Mouse (Mus musculus) left cerebral cortex, postnatal 4 days (tissue): ENCODE results near the gene Chad. TPM values are rescaled to one million over a fixed set of nuclear protein-coding genes. Genes with fewer than 3 reads are reported as not detected.

ENCODE experiments used
- DNase-seq: peaks from one replicate; pipeline ENCODE4 v3.0.0-alpha.2; 2022
- intact Hi-C: fragments of 180-260 bp; cut with DNase I; formaldehyde crosslinking; loops from one replicate; pipeline ENCODE4 v1.15.1; 2025
- total RNA-seq, 2 experiments: library from RNA; stranded (reverse); gene quantifications; 2 replicates each; pipeline ENCODE4 v1.2.3; 2021

Gene Chad
- total RNA-seq, 2 experiments from 2014 or later = 0.22 TPM; not detected in 1

DNA sequence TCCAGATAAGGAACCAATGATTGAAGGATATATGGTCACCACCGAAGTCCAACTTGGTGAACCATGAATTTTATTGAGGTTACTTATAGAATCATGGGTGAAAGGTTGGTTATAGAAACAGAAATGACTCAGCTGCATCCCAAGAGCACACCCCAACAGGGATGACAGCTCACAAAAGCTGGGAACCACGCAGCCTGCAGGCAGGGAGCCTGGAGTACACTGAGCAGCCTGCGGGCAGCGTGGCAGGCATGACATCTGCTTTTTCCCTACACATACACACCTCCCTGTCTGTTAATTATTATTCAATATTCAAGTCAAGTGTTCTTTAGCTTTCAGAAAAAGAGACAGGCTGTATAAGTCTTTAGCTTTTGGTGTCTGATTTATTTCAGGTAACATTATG is 49.8 kb downstream of the Chad start:
- intact Hi-C loops = loop anchor here (10.0 kb wide), 1 partner anchor 550 kb away; no protein-coding TSS in a partner anchor
- DNase-seq = no peak

- no peak for DNase-seq
- intact Hi-C loops = loop anchor here (10.0 kb wide), 1 partner anchor 549 kb away; no protein-coding TSS in a partner anchor
Observed at GRCm38 (mm10) chr11:94615494-94615893, 50.6 kb downstream of the Chad start.

DNA sequence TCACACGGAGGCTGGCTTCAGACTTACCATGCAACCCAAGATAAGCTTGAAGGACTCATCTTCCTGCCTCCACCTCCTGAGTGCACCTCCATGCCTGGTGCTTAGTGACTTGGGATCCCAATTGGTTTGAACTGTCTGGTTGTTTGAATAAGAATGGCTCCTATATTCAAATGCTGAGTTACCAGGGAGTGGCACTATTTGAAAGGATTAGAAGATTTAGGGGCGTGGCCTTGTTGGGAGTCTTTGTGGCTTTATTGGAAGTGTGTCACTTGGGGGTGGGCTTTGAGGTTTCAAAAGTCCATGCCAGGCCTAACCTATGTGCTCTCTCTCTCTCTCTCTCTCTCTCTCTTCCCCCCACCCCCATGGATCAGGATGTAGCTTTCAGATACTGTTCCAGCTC is 52.8 kb downstream of the Chad start:
- DNase-seq = no peak
- intact Hi-C loops = loop anchor here (10.0 kb wide), 1 partner anchor 547 kb away; no protein-coding TSS in a partner anchor

Other genes with a start within 250 kb of the Chad start
- 100 to 1,000 TPM; 147 to 151 TPM for gene Luc7l3, start 243.1 kb upstream of the Chad start, total RNA-seq
- gene Ankrd40, start 237.0 kb upstream of the Chad start, total RNA-seq = 10 to 100 TPM; 52.1 to 58.1 TPM
- gene Abcc3, start 172.1 kb upstream of the Chad start, total RNA-seq = 1 to 10 TPM in 1 of 2 experiments, under 1 TPM in 1; 0.70 to 1.4 TPM
- 100 to 1,000 TPM; 180 to 184 TPM for gene Cacna1g, start 90.8 kb upstream of the Chad start, total RNA-seq
- 1 to 10 TPM; 2.0 to 2.4 TPM for gene Spata20, start 78.9 kb upstream of the Chad start, total RNA-seq
- gene Epn3, start 65.1 kb upstream of the Chad start, total RNA-seq = 1 to 10 TPM; 1.3 to 1.5 TPM
- 1 to 10 TPM in 1 of 2 experiments, under 1 TPM in 1; 0.82 to 2.2 TPM for gene Mycbpap, start 43.3 kb upstream of the Chad start, total RNA-seq
- 10 to 100 TPM; 17.3 to 19.5 TPM for gene Rsad1, start 15.8 kb upstream of the Chad start, total RNA-seq
- 10 to 100 TPM in 1 of 2 experiments, 1 to 10 TPM in 1; 9.1 to 10.3 TPM for gene Acsf2, start 36.8 kb downstream of the Chad start, total RNA-seq
- gene Lrrc59, start 64.7 kb downstream of the Chad start, total RNA-seq = 100 to 1,000 TPM; 112 to 115 TPM
- gene Mrpl27, start 88.7 kb downstream of the Chad start, total RNA-seq = 10 to 100 TPM; 52.5 to 52.6 TPM
- 1 to 10 TPM; 1.3 to 1.6 TPM for gene Eme1, start 88.9 kb downstream of the Chad start, total RNA-seq
- gene Xylt2, start 112.5 kb downstream of the Chad start, total RNA-seq = 10 to 100 TPM; 16.2 to 18.7 TPM
- not detected for gene Gm11541, start 139.5 kb downstream of the Chad start, total RNA-seq
- not detected for gene Cdc34b, start 176.7 kb downstream of the Chad start, total RNA-seq
- under 1 TPM in 1 of 2 experiments, not detected in 1; 0.30 TPM for gene Tmem92, start 217.7 kb downstream of the Chad start, total RNA-seq